Mouse (Mus musculus) spleen, postnatal 4 days (tissue): ENCODE results near the gene Cyp46a1.

ENCODE experiments used
- DNase-seq, 2 experiments: peaks; one replicate each; pipeline ENCODE4 v3.0.0; 2022; ENCODE audit warnings: low spot score in 2 of 2

Gene Cyp46a1

GRCm38 (mm10) chr12:108399191-108399590, 65.0 kb downstream of the Cyp46a1 start:
- DNase-seq, result no peak

DNA sequence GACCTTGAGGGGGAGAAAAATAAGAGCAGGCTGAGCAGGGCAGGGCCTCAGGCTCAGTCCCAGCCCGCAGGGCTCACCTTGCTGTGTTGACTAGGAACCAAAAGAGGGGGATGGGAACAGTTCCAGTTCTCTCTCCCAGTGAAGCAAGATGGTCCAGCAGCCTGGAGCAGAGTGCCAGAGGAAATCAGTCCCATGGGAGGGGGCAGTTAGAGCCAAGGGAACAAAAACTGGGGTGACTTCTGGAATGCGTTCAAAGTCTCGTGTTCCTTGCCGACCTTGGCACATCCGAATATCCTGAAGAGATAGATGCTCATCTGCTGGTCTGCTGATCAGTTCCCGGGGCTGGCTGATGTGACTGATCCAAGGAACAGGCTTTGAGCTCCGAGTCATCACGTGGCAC, 66.8 kb downstream of the Cyp46a1 start:
- DNase-seq, result no peak

DNA sequence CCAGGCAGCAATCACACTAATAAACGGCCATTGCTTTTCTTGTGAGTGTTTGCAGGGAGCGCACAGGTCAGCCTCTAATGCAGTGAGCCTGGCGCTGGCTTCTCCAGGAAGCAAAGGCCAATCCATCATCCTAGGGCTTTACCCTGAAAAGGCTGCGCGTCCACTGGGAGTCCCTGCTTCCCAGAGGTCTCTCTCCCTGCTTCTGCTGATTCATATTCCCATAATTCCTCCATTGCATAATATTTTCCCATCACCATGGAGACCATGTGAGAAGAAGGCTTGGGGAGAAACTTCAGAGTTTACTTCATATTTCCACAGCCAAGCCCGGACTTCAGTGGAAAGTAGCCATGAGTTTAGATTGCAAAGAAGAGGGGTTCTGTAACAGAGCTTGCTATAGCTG, 69.8 kb downstream of the Cyp46a1 start:
- DNase-seq, result no peak

GRCm38 (mm10) chr12:108409100-108409499, 74.9 kb downstream of the Cyp46a1 start:
- no peak for DNase-seq

DNA sequence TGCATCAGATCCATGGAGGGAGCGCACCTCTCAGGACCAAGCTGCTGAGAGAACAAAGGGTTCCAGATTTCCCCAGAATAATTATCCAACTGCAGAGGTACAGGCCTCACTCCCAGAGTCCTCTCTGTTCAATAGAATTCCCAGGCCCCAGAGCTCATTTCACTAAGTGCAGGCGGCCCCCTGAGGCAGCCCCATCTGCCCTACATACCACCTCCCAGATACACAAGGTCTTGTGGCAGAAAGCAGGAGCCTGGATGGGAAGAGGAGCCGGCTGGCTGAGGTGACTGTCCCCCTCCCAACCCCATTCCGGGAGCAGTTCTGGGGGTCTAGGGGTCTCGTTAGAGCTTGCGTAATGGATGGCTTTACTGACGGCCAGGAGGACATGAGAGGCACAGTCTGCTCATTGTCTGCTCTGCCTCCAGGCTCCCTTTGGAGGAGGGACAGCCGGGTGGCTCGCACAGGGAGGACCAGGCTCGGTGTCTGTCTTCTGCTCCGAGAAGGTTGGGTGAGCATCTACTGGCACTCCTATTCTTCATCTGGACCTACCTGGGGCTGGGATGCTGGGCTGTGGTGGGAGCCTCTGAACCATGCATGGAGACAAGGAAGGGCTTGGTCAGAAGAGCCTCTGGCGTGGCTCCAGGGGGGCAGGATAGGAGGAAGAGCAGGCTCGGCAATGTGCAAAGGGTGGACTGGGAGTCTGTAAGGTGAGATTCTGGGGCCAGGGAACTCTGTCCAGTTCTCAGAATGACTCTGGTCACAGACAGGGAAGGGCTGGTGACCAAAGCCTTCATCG, 76.4 kb downstream of the Cyp46a1 start:
- no peak for DNase-seq
